Mouse (Mus musculus) spleen, adult 2 months (tissue): ENCODE measurements at regions not wholly inside any gene's neighbourhood (a gene's known extent, or its start where the extent isn't known, plus 50 kb on each side); places are given as distances from the start of the nearest gene placed in this dataset.

ENCODE experiments used
- CTCF ChIP-seq: fragments of 200-500 bp; IDR thresholded peaks from 2 replicates; pipeline ENCODE4 v1.5.1; 2011; ENCODE audit warnings: mild to moderate bottlenecking, inconsistent platforms; ENCODE audit not compliant: insufficient read depth, insufficient read length, insufficient replicate concordance; ENCODE audit errors: extremely low read depth
- POLR2A ChIP-seq: fragments of 200-500 bp; IDR thresholded peaks from 2 replicates; pipeline ENCODE4 v1.6.1; 2011; ENCODE audit warnings: low read depth, low read length, inconsistent platforms

GRCm38 (mm10) chr1:151264789-151265188 lies 54.9 kb downstream of the Gm47996 start:
- TF ChIP-seq POLR2A (no peak), CTCF (no peak)
